Mouse (Mus musculus): ENCODE results near the gene Vmn1r200. TPM values are rescaled to one million over a fixed set of nuclear protein-coding genes. Genes with fewer than 3 reads are reported as not detected.

Gene Vmn1r200
- polyA plus RNA-seq, 1 experiment from 2014 or later: not detected

Other genes starting within 250 kb of the Vmn1r200 start
- not detected in 2 replicates for gene Vmn1r191, start 206.4 kb upstream of the Vmn1r200 start, polyA plus RNA-seq (2014; fragmentation: Nextera tagmentation; extraction: Ambion mirVana)
- not detected in 2 replicates for gene Vmn1r192, start 199.2 kb upstream of the Vmn1r200 start, polyA plus RNA-seq (2014; fragmentation: Nextera tagmentation; extraction: Ambion mirVana)
- not detected in 2 replicates for gene Vmn1r193, start 167.2 kb upstream of the Vmn1r200 start, polyA plus RNA-seq (2014; fragmentation: Nextera tagmentation; extraction: Ambion mirVana)
- not detected in 2 replicates for gene Vmn1r194, start 146.2 kb upstream of the Vmn1r200 start, polyA plus RNA-seq (2014; fragmentation: Nextera tagmentation; extraction: Ambion mirVana)
- not detected in 2 replicates for gene Vmn1r195, start 119.9 kb upstream of the Vmn1r200 start, polyA plus RNA-seq (2014; fragmentation: Nextera tagmentation; extraction: Ambion mirVana)
- gene Vmn1r196, start 100.5 kb upstream of the Vmn1r200 start, polyA plus RNA-seq (2014; fragmentation: Nextera tagmentation; extraction: Ambion mirVana): not detected in 2 replicates
- not detected in 2 replicates for gene Vmn1r197, start 65.8 kb upstream of the Vmn1r200 start, polyA plus RNA-seq (2014; fragmentation: Nextera tagmentation; extraction: Ambion mirVana)
- not detected in 2 replicates for gene Vmn1r198, start 40.0 kb upstream of the Vmn1r200 start, polyA plus RNA-seq (2014; fragmentation: Nextera tagmentation; extraction: Ambion mirVana)
- gene Vmn1r199, start 10.6 kb upstream of the Vmn1r200 start, polyA plus RNA-seq (2014; fragmentation: Nextera tagmentation; extraction: Ambion mirVana): not detected in 2 replicates
- gene Vmn1r201, start 81.5 kb downstream of the Vmn1r200 start, polyA plus RNA-seq (2014; fragmentation: Nextera tagmentation; extraction: Ambion mirVana): not detected in 2 replicates
- not detected in 2 replicates for gene Vmn1r202, start 115.0 kb downstream of the Vmn1r200 start, polyA plus RNA-seq (2014; fragmentation: Nextera tagmentation; extraction: Ambion mirVana)
- not detected in 2 replicates for gene Vmn1r203, start 127.7 kb downstream of the Vmn1r200 start, polyA plus RNA-seq (2014; fragmentation: Nextera tagmentation; extraction: Ambion mirVana)
- not detected in 2 replicates for gene Vmn1r204, start 162.8 kb downstream of the Vmn1r200 start, polyA plus RNA-seq (2014; fragmentation: Nextera tagmentation; extraction: Ambion mirVana)
- not detected in 2 replicates for gene Vmn1r205, start 202.6 kb downstream of the Vmn1r200 start, polyA plus RNA-seq (2014; fragmentation: Nextera tagmentation; extraction: Ambion mirVana)
- gene Vmn1r206, start 233.9 kb downstream of the Vmn1r200 start, polyA plus RNA-seq (2014; fragmentation: Nextera tagmentation; extraction: Ambion mirVana): not detected in 2 replicates

All from limb, embryonic 11.5 days (tissue).